Mouse (Mus musculus) T-helper 1 cell (primary cell): ENCODE data around the gene Osbp.

Experiments
- in situ Hi-C: fragments of 300-600 bp; cut with MboI, MseI; formaldehyde crosslinking; loops from one replicate; pipeline ENCODE4 v1.15.1; 2025; ENCODE audit warnings: high pct_unique_total_duplicates

Gene Osbp

GRCm38 (mm10) chr19:11987841-11988240, 22.1 kb downstream of the Osbp start:
- in situ Hi-C loops, result no loop called here

GRCm38 (mm10) chr19:11989334-11989733, 23.6 kb downstream of the Osbp start:
- in situ Hi-C loops, result no loop called here

DNA sequence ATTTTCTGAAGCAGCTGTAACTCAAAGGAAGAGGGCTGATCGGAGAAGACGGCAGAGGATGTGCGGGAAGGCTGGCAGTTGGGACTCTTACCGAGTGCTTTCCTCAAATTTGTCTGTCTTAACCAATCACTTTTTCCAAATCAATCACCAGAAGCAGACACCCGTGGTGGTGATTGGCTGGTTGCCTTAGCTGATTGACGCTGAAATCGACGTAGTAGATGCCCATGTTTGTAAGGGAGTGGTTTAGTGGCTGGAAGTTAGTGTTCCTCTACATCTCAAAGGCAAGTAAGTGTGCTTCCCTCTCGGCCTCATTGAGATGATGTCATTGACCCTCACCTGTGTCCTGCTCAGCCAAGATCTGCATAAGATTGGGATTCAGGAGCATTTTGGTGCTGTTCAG, 26.3 kb downstream of the Osbp start:
- in situ Hi-C loops, result no loop called here

GRCm38 (mm10) chr19:11992441-11993029, 26.8 kb downstream of the Osbp start:
- in situ Hi-C loops, result no loop called here

GRCm38 (mm10) chr19:11994703-11995431, 29.1 kb downstream of the Osbp start:
- in situ Hi-C loops, result no loop called here

DNA sequence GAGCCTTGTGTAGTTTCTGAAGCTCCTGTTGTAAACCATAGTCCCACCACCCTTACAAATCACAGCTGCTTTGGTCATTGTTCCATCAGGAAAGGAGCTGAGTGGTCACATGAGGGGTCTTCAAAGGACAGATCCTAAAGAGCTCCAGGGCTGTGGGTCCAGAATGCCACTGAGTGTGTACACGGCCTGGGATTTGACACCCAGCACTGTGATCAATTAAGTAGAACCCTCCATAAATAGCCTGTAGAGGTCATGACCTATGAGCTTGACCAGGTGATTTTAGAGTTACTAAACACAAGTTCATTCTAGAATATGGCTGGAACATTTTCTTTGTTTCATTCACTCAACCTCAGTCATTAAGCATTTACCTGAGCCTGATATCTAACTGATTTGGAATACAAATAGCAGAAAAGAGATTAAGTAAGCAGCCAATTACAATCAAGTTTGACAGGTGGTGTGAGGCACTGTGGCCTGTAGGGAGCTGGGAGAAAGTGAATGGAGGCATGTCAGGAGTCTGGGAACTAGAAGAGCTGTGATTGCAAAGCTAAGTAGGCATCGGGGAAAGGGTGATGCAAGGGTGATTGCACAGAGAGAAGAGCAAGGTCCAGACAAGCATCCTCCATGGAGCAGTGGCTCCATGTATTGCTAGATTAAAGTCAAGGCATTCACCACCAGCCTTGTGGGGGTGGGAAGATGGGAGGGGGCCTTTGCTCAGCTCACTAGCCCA, 30.1 kb downstream of the Osbp start:
- in situ Hi-C loops, result no loop called here

GRCm38 (mm10) chr19:12001686-12002085, 35.9 kb downstream of the Osbp start:
- in situ Hi-C loops, result loop anchor here (25.0 kb wide), 1 partner anchor 811 kb away; no protein-coding TSS in a partner anchor

- in situ Hi-C loops, result loop anchor here (25.0 kb wide), 1 partner anchor 810 kb away; no protein-coding TSS in a partner anchor
Measured at GRCm38 (mm10) chr19:12002125-12002524, 36.4 kb downstream of the Osbp start.

DNA sequence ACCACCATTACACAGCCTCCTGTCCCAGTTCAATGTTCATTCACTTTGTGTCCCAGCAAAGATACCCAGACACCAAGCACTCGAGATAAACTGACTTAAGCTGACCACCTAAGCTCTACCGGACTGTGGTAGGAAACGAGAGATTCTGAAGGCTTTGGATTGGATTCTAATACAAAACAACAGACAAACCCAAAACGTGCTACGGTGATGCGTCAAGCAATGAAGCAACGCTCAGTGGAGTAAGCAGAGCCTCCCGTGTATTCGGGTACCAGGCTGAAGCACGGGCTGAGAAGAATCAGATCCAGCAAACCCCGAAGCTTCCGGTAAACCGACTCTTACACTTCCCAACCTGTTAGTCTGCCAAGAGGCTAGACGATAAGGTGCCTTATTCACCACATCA, 37.0 kb downstream of the Osbp start:
- in situ Hi-C loops, result loop anchor here (25.0 kb wide), 1 partner anchor 810 kb away; no protein-coding TSS in a partner anchor

GRCm38 (mm10) chr19:12003568-12003967, 37.8 kb downstream of the Osbp start:
- in situ Hi-C loops, result loop anchor here (25.0 kb wide), 1 partner anchor 809 kb away; no protein-coding TSS in a partner anchor

GRCm38 (mm10) chr19:12004216-12005008, 38.7 kb downstream of the Osbp start:
- in situ Hi-C loops, result loop anchor here (5.0 to 25.0 kb wide), 2 partner anchors 232 to 808 kb away; partner anchors contain the start of gene Mrpl16

- in situ Hi-C loops, result loop anchor here (5.0 to 25.0 kb wide), 2 partner anchors 233 to 807 kb away; partner anchors contain the start of gene Mrpl16
Measured at GRCm38 (mm10) chr19:12005376-12006360, 39.9 kb downstream of the Osbp start.

DNA sequence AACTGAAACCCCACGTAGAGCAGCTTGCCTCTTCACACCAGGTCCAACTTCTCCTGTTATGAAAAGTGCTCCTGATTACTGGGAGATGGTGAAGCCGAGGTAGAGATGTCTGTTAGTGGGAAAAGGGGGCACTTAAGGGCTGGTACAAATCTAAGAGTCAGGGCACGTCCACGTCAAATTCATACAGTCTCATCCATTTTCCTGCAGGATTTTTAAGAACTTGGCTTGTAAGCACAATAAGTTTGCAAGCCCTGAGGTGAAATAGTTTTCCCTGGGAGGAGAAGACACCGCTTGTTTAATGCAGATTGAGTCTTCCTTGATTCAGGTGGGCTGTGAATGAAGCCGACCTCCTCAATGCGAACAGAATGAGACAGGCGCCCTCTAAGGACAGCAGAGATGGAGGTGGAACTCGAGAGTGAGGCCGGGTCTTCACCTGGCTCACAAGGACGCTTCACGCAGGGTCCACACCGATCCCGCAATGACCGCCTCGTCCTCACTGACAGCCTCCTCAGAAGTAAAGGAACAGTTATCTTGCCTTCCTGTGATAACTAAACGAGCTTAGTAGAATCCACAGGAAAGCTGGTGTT, 40.7 kb downstream of the Osbp start:
- in situ Hi-C loops, result loop anchor here (5.0 to 25.0 kb wide), 2 partner anchors 234 to 806 kb away; partner anchors contain the start of gene Mrpl16

GRCm38 (mm10) chr19:12007105-12007931, 41.6 kb downstream of the Osbp start:
- in situ Hi-C loops, result loop anchor here (5.0 to 25.0 kb wide), 2 partner anchors 235 to 805 kb away; partner anchors contain the start of gene Mrpl16

DNA sequence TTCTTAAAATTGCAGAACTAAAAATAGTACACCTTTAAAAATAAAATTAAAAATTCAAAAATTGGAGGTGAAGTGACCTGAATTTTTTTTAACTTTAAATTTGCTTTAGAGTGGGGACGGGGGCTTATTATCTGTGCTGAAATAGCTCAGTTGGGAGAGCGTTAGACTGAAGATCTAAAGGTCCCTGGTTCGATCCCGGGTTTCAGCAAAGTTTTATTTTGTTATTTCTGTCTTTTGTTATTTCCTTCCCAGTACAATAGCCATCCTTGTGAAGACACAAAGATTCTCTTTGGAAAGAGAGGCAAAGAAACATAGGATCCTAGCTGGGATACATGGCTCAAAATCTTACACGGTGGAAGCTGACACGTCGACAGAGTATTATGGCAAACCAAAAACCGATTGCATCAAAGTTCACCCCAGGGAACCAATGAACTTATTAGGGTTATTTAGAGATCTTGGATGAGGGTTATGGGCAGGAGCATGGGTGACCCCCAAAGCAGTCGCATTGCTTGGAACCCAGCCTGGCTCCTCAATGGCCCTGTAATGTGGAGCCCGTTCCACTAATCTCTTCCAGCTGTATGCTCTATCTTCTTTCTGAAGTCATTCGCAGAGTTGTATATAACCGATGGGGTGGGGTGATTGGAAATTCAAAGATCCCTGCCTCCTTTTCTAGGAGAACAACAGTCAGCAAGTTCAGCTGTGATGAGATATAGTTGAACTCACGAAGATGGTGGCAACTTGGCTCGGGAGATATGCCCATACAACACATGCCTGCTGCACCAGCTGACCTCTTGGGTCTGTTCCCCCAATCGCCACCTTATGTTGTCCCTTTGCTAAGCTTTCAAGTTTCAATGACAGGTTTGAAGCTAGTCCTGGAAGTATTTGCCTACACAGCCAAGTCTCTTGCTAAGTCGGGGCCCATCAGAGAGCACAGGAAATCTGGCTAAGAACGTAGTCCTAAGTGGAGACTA, 43.0 kb downstream of the Osbp start:
- in situ Hi-C loops, result loop anchor here (5.0 to 25.0 kb wide), 2 partner anchors 236 to 804 kb away; partner anchors contain the start of gene Mrpl16

GRCm38 (mm10) chr19:12009501-12010280, 44.0 kb downstream of the Osbp start:
- in situ Hi-C loops, result loop anchor here (5.0 to 25.0 kb wide), 3 partner anchors 237 to 803 kb away; partner anchors contain the start of gene Mrpl16
